Mouse (Mus musculus): Measurements from ENCODE around the gene Mcm6. TPM values are rescaled to one million over a fixed set of nuclear protein-coding genes. Genes with fewer than 3 reads are reported as not detected.
A peak's percentile ranks its signal among the peaks of the same experiment; 100 is the strongest.

Gene Mcm6
- total and polyA plus RNA-seq, 3 experiments, result 260 to 457 (median 297) TPM

- in situ Hi-C loops (cut with MboI; ENCODE audit: low pct_ligation_motif_present, low pct_unique_long_range_greater_than_20kb, low sequenced_read_pairs), result loop anchor here (5.0 to 10.0 kb wide), 3 partner anchors 216 to 458 kb away; no protein-coding TSS in a partner anchor
- peaks cover 3% of the 10 kb centered on the region; the same call in 1 of the 2 replicates for H3K79me2 ChIP-seq (replicated peaks; ENCODE audit: control insufficient read depth, extremely low read depth, insufficient read depth, poor library complexity, severe bottlenecking)
- H3K9me3 ChIP-seq (replicated peaks; ENCODE audit: low read length), result no peaks in the 10 kb centered on the region
- no peak overlapping the region for H3K27ac ChIP-seq (ENCODE audit: insufficient read depth, low read depth)
- no peak overlapping the region for H3K4me3 ChIP-seq (replicated peaks in 1 of 3; ENCODE audit: low read depth in 2 of 3, low read length in 2 of 3, poor library complexity in 1 of 3)
- H3K4me1 ChIP-seq (ENCODE audit: control insufficient read depth in 1 of 2, insufficient read depth in 2 of 2), result peaks cover 3 to 10% of the 10 kb centered on the region in 2 experiments; a peak in 3 of 4 replicates
- dilution Hi-C loops (cut with MboI; ENCODE audit: extremely low pct_ligation_motif_present, extremely low pct_unique_long_range_greater_than_20kb, low sequenced_read_pairs), result no loop called here
- H3K9ac ChIP-seq (ENCODE audit: insufficient read depth, low read depth), result no peak overlapping the region; the same call in 1 of the 2 replicates
- DNase-seq (ENCODE audit: extremely low read depth), result peak; percentile 68
- TF ChIP-seq SMC3 (IDR thresholded peaks at IDR 0.05; ENCODE audit: low read depth, low read length), result peak; percentile 76
- no peak for TF ChIP-seq ETS1 (conservative IDR thresholded peaks at IDR 0.05; ENCODE audit: low read depth, low read length)
- no peak for TF ChIP-seq ZMIZ1 (IDR thresholded peaks at IDR 0.05; ENCODE audit: low read depth, low read length)
- TF ChIP-seq MAFK (IDR thresholded peaks at IDR 0.05; ENCODE audit: insufficient replicate concordance, low read length), result peak; percentile 19; the same call in 1 of the 2 replicates
- TF ChIP-seq ZNF384 (IDR thresholded peaks at IDR 0.05; ENCODE audit: low read depth, low read length), result peak; percentile 77
- TF ChIP-seq CTCF (conservative IDR thresholded peaks at IDR 0.05 in 1 of 2, IDR thresholded peaks at IDR 0.05 in 1 of 2; ENCODE audit: low read depth in 2 of 2, low read length in 2 of 2), result peak; percentile 46 to 79; a peak in 3 of 4 replicates
- peak; percentile 83 for TF ChIP-seq RAD21 (IDR thresholded peaks at IDR 0.05; ENCODE audit: low read depth, low read length)
- TF ChIP-seq JUND (conservative IDR thresholded peaks at IDR 0.05; ENCODE audit: low read depth, low read length), result no peak
- TF ChIP-seq MXI1 (IDR thresholded peaks at IDR 0.05; ENCODE audit: low read depth, low read length), result no peak
- no peak overlapping the region for H3K4me2 ChIP-seq (ENCODE audit: insufficient read depth, low read depth, poor library complexity, severe bottlenecking)
- H3K27me3 ChIP-seq (replicated peaks), result no peaks in the 10 kb centered on the region
- peaks cover 39 to 81% of the 10 kb centered on the region in 2 experiments for H3K36me3 ChIP-seq (replicated peaks in 1 of 2; ENCODE audit: control insufficient read depth in 1 of 2, insufficient read depth in 1 of 2, low read length in 1 of 2)
Measured at GRCm38 (mm10) chr1:128368732-128369441, 9.4 kb upstream of the Mcm6 start.

- Histone ChIP-seq H3K4me2 (ENCODE audit: insufficient read depth, low read depth, poor library complexity, severe bottlenecking) (no peak overlapping the region), H3K36me3 (replicated peaks in 1 of 2; ENCODE audit: control insufficient read depth in 1 of 2, insufficient read depth in 1 of 2, low read length in 1 of 2) (peaks cover 25 to 47% of the 10 kb centered on the region in 2 experiments), H3K79me2 (replicated peaks; ENCODE audit: control insufficient read depth, extremely low read depth, insufficient read depth, poor library complexity, severe bottlenecking) (peaks cover 37% of the 10 kb centered on the region), H3K27ac (ENCODE audit: insufficient read depth, low read depth) (no peak overlapping the region), H3K4me1 (ENCODE audit: control insufficient read depth in 1 of 2, insufficient read depth in 2 of 2) (peaks cover 0 to 27% of the 10 kb centered on the region in 2 experiments; a peak in 2 of 4 replicates), H3K4me3 (replicated peaks in 1 of 3; ENCODE audit: low read depth in 2 of 3, low read length in 2 of 3, poor library complexity in 1 of 3) (no peak overlapping the region), H3K27me3 (replicated peaks) (no peaks in the 10 kb centered on the region), H3K9ac (ENCODE audit: insufficient read depth, low read depth) (peak overlapping the region; percentile 76; the same call in 1 of the 2 replicates), H3K9me3 (replicated peaks; ENCODE audit: low read length) (no peaks in the 10 kb centered on the region)
- DNase-seq (ENCODE audit: extremely low read depth), result no peak
- TF ChIP-seq USF2 (conservative IDR thresholded peaks at IDR 0.05; ENCODE audit: low read depth, low read length) (no peak), ZMIZ1 (IDR thresholded peaks at IDR 0.05; ENCODE audit: low read depth, low read length) (no peak), CHD1 (IDR thresholded peaks at IDR 0.05; ENCODE audit: low read depth, low read length) (no peak), PAX5 (IDR thresholded peaks at IDR 0.05; ENCODE audit: low read length) (no peak), MYC (IDR thresholded peaks at IDR 0.05; ENCODE audit: low read depth, low read length) (no peak), SMC3 (IDR thresholded peaks at IDR 0.05; ENCODE audit: low read depth, low read length) (no peak), SIN3A (IDR thresholded peaks at IDR 0.05; ENCODE audit: low read length) (no peak), E2F4 (IDR thresholded peaks at IDR 0.05; ENCODE audit: insufficient replicate concordance, low read depth, low read length) (no peak), MAX (IDR thresholded peaks at IDR 0.05; ENCODE audit: low read length) (no peak), ETS1 (conservative IDR thresholded peaks at IDR 0.05; ENCODE audit: low read depth, low read length) (no peak), TBP (conservative IDR thresholded peaks at IDR 0.05; ENCODE audit: low read depth, low read length) (no peak), NELFE (IDR thresholded peaks at IDR 0.05; ENCODE audit: low read depth, low read length) (no peak)
- in situ Hi-C loops (cut with MboI; ENCODE audit: low pct_ligation_motif_present, low pct_unique_long_range_greater_than_20kb, low sequenced_read_pairs), result loop anchor here (10.0 kb wide), 2 partner anchors 224 to 364 kb away; no protein-coding TSS in a partner anchor
- dilution Hi-C loops (cut with MboI; ENCODE audit: extremely low pct_ligation_motif_present, extremely low pct_unique_long_range_greater_than_20kb, low sequenced_read_pairs), result no loop called here
Measured at GRCm38 (mm10) chr1:128360601-128361000, 1.1 kb upstream of the Mcm6 start.
